ENCODE assay signal across 8 mouse cellular contexts in the genomic region with DNA sequence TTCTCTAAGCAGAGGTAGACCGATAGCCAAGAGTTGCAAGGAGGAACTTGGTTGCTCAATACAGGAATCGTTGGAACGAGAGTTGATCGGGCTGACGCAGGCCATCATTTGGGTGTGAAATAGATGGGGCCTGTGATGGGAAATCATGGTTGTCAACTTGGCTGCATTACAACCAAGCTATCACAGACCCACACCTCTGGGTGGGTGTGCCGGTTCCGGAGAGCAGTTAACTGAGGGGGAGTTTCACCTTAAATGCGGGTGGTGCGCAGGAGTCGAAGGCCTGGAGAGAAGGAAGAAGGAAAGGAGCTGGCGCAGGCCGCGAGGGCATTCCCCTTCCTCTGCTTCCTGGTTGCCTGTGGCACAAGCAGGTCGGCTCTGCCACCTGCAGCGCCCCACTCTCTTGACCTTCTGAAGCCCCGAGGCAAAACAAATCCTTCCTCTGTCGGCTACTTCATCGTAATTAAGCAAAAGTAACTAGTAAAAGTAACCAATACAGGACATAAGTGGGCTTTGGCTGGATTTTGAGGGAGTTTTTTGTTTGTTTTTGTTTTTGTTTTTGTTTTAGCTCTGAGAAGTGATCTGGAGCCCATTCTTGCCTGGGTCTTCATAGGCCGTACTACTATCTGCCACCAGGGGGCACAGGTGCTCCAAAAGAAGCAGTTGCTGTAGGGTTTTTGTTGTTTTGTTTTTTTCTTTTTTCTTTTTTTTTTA. TPM values are rescaled to one million over a fixed set of nuclear protein-coding genes. Genes with fewer than 3 reads are reported as not detected.
DNase-seq lines count a peak whose midpoint lies in the region; ATAC-seq lines count a peak whose summit lies in the region.

No protein-coding gene starts in this region.

- H3K9me3 ChIP-seq in intestine, embryonic 16.5 days (ENCODE audit: control insufficient read depth, low read length): no peaks in the 10 kb centered on the region
- no peaks in the 10 kb centered on the region for H3K9me3 ChIP-seq in limb, embryonic 12.5 days
- H3K9me3 ChIP-seq in midbrain, embryonic 12.5 days: no peaks in the 10 kb centered on the region

- DNase-seq in urinary bladder, postnatal 10 days (ENCODE audit: low spot score): peak; percentile 55
- DNase-seq in urinary bladder, adult 2 months (ENCODE audit: low spot score): no peak
- peak; percentile 82 for DNase-seq in embryo, embryonic 10 days (ENCODE audit: low spot score)
- peak; percentile 47 to 53 for DNase-seq in gastrocnemius, postnatal 36 days
- peak; percentile 29 to 77 for DNase-seq in spleen, adult 18-20 months

- H3K4me2 ChIP-seq in intestine, embryonic 16.5 days (ENCODE audit: low read depth, low read length): peak overlapping the region; percentile 46
- peak overlapping the region; percentile 44 for H3K4me2 ChIP-seq in limb, embryonic 12.5 days
- H3K4me2 ChIP-seq in midbrain, embryonic 12.5 days (replicated peaks): peak overlapping the region; percentile 37

- peak overlapping the region; percentile 17 for H3K4me3 ChIP-seq in intestine, embryonic 16.5 days (ENCODE audit: low read length)
- no peak overlapping the region; the same call in 1 of the 2 replicates for H3K4me3 ChIP-seq in limb, embryonic 12.5 days (replicated peaks)
- H3K4me3 ChIP-seq in midbrain, embryonic 12.5 days: 0 out of 2 replicates have a peak overlapping the region, but pooled peaks have one; percentile 9

- ATAC-seq in intestine, embryonic 16.5 days: peak; percentile 67
- ATAC-seq in limb, embryonic 12.5 days (ENCODE audit: insufficient number of reproducible peaks, insufficient read depth, low FRiP score, low TSS enrichment, low read depth): no peak
- no peak for ATAC-seq in midbrain, embryonic 12.5 days (ENCODE audit: low FRiP score, low read depth)

- H3K9ac ChIP-seq in intestine, embryonic 16.5 days (ENCODE audit: low read depth, low read length): peak overlapping the region; percentile 42
- 0 out of 2 replicates have a peak overlapping the region, but pooled peaks have one; percentile 1 for H3K9ac ChIP-seq in limb, embryonic 12.5 days (replicated peaks)
- no peak overlapping the region for H3K9ac ChIP-seq in midbrain, embryonic 12.5 days (replicated peaks)

- no peaks in the 10 kb centered on the region for H3K4me1 ChIP-seq in intestine, embryonic 16.5 days (ENCODE audit: control insufficient read depth, insufficient read depth, low read length)
- no peaks in the 10 kb centered on the region for H3K4me1 ChIP-seq in limb, embryonic 12.5 days (replicated peaks)
- no peaks in the 10 kb centered on the region for H3K4me1 ChIP-seq in midbrain, embryonic 12.5 days

- WGBS in intestine, embryonic 16.5 days: 42% methylated on average over 19 of the region's 19 CpGs
- 43% methylated on average over 19 of the region's 19 CpGs for WGBS in limb, embryonic 12.5 days
- WGBS in midbrain, embryonic 12.5 days: 41% methylated on average over 19 of the region's 19 CpGs

- no peak overlapping the region for H3K27ac ChIP-seq in intestine, embryonic 16.5 days (ENCODE audit: low read length)
- H3K27ac ChIP-seq in limb, embryonic 12.5 days: no peak overlapping the region
- no peak overlapping the region for H3K27ac ChIP-seq in midbrain, embryonic 12.5 days (replicated peaks)

- intact Hi-C loops in gastrocnemius, postnatal 36 days (cut with DNase I): loop anchor here (1.0 kb wide), 1 partner anchor 66 kb away; a partner anchor contains a TSS

- no peaks in the 10 kb centered on the region for H3K36me3 ChIP-seq in intestine, embryonic 16.5 days (ENCODE audit: control insufficient read depth, insufficient read depth, low read length)
- H3K36me3 ChIP-seq in limb, embryonic 12.5 days: no peaks in the 10 kb centered on the region
- no peaks in the 10 kb centered on the region for H3K36me3 ChIP-seq in midbrain, embryonic 12.5 days

- H3K27me3 ChIP-seq in intestine, embryonic 16.5 days (replicated peaks; ENCODE audit: control insufficient read depth, insufficient read depth, low read length): no peaks in the 10 kb centered on the region
- H3K27me3 ChIP-seq in limb, embryonic 12.5 days: no peaks in the 10 kb centered on the region
- H3K27me3 ChIP-seq in midbrain, embryonic 12.5 days: no peaks in the 10 kb centered on the region

RNA-seq across cellular contexts. Expression of a gene that starts 31.7 kb away (rescaled TPM):
- polyA plus RNA-seq in urinary bladder, adult 2 months (2012; rRNA removed): 133 and 162 TPM in 2 replicates
- total RNA-seq in gastrocnemius, postnatal 36 days (2021): not detected
- 1.2 and 1.3 TPM in 2 replicates for polyA plus RNA-seq in intestine, embryonic 16.5 days (2015; fragmentation: Nextera tagmentation; extraction: Ambion mirVana)
- 0.16 TPM in 1 of 2 replicates, not detected in the other for polyA plus RNA-seq in limb, embryonic 12.5 days (2016; fragmentation: Nextera tagmentation; extraction: Ambion mirVana)
- polyA plus RNA-seq in midbrain, embryonic 12.5 days (2016; fragmentation: Nextera tagmentation; extraction: Ambion mirVana): 0.37 and 0.63 TPM in 2 replicates

Comparison
In these comparisons a context has a peak if more than half of its experiments do, and no peak if none do; other contexts are left out.
1. RNA of a gene that starts 31.7 kb away (polyA plus RNA-seq): 133 to 162 TPM in urinary bladder, adult 2 months; 1.2 to 1.3 TPM in intestine, embryonic 16.5 days, 0.37 to 0.63 TPM in midbrain, embryonic 12.5 days and 0.16 TPM in limb, embryonic 12.5 days; every median in the first group is over 10 times any median in the second.
2. Peak in every context shown above with its lines, with median percentiles within 50 percentile points of each other: H3K4me2 ChIP-seq.